Mouse (Mus musculus) liver, embryonic 14.5 days (tissue): ENCODE results near the gene Rpl29. TPM values are rescaled to one million over a fixed set of nuclear protein-coding genes. Genes with fewer than 3 reads are reported as not detected.

Experiments used
- ATAC-seq: fragments of 200-750 bp; cut with Nextera tagmentation; 2 replicates; pipeline ENCODE4 v1.8.0; 2017; ENCODE audit warnings: moderate number of reproducible peaks, mild to moderate bottlenecking, moderate library complexity; ENCODE audit not compliant: insufficient read depth
- DNase-seq, 3 experiments: peaks; one replicate each; pipeline ENCODE4 v3.0.0-alpha.2; 2012 to 2013; ENCODE audit warnings: low read depth in 3 of 3, low spot score in 3 of 3
- H3K27ac ChIP-seq: fragments of 300-500 bp; sonication (generic); 2 replicates; pipeline ENCODE4 v1.5.1; 2014; ENCODE audit warnings: moderate library complexity, mild to moderate bottlenecking, control low read depth, inconsistent platforms
- H3K27me3 ChIP-seq: fragments of 300-500 bp; sonication (generic); 2 replicates; pipeline ENCODE4 v1.6.1; 2014; ENCODE audit warnings: mild to moderate bottlenecking, low read length, moderate library complexity; ENCODE audit not compliant: control insufficient read depth, insufficient read depth
- H3K36me3 ChIP-seq: fragments of 300-500 bp; sonication (generic); replicated peaks from 2 replicates; pipeline ENCODE4 v1.6.1; 2014; ENCODE audit warnings: low read depth; ENCODE audit not compliant: control insufficient read depth, insufficient read depth
- H3K4me1 ChIP-seq, 2 experiments: fragments of 200-500 bp in 1 of 2; fragments of 300-500 bp in 1 of 2; sonication (generic) in 1 of 2; replicated peaks; 2 replicates each; pipeline ENCODE4 v1.6.1; 2012 to 2014; ENCODE audit warnings: antibody characterized with exemption in 1 of 2, inconsistent platforms in 1 of 2, low read length in 1 of 2; ENCODE audit not compliant: control insufficient read depth in 2 of 2, insufficient read depth in 2 of 2
- H3K4me2 ChIP-seq: fragments of 300-500 bp; sonication (generic); 2 replicates; pipeline ENCODE4 v1.6.1; 2014; ENCODE audit warnings: low read depth, mild to moderate bottlenecking, control low read depth, moderate library complexity
- H3K4me3 ChIP-seq, 2 experiments: fragments of 200-500 bp in 1 of 2; fragments of 300-500 bp in 1 of 2; sonication (generic) in 1 of 2; 2 replicates each; pipeline ENCODE4 v1.5.1; 2012 to 2014; ENCODE audit warnings: low read depth in 2 of 2, low read length in 2 of 2, mild to moderate bottlenecking in 2 of 2, control low read depth in 1 of 2, inconsistent platforms in 1 of 2, moderate library complexity in 1 of 2; ENCODE audit not compliant: insufficient read depth in 1 of 2
- H3K9ac ChIP-seq: fragments of 300-500 bp; sonication (generic); replicated peaks from 2 replicates; pipeline ENCODE4 v1.6.1; 2014; ENCODE audit warnings: mild to moderate bottlenecking, control low read depth, moderate library complexity
- H3K9me3 ChIP-seq: fragments of 300-500 bp; sonication (generic); 2 replicates; pipeline ENCODE4 v1.6.1; 2016; ENCODE audit warnings: low read length, mixed read lengths; ENCODE audit not compliant: control insufficient read depth
- CTCF ChIP-seq: IDR thresholded peaks from 2 replicates; pipeline ENCODE4 v1.5.1; 2016; ENCODE audit warnings: antibody characterized with exemption, low read depth, control low read depth
- EP300 ChIP-seq: IDR thresholded peaks from 2 replicates; pipeline ENCODE4 v1.6.1; 2016; ENCODE audit warnings: antibody characterized with exemption, low read depth
- WGBS: fragments of 180-500 bp; shearing (Covaris S2); extraction: QIAGEN DNeasy Blood & Tissue Kit; methylation state at CpG from one replicate; pipeline ENCODE4 v1.1.7; 2014; ENCODE audit not compliant: insufficient replicate concordance; 5-methylcytosine and 5-hydroxymethylcytosine counted together
- polyA plus RNA-seq, 2 experiments: library from polyadenylated mRNA; depleted of rRNA in 1 of 2; stranded (reverse) in 1 of 2; unstranded in 1 of 2; fragments of >200 nt; fragmentation: Nextera tagmentation in 1 of 2; extraction: Ambion mirVana in 1 of 2; gene quantifications; 2 replicates each; pipeline versions ENCODE4 v1.2.1 to v1.2.3; 2012 to 2014

Gene Rpl29
- polyA plus RNA-seq, 2 experiments, result 720 to 743 TPM

DNA sequence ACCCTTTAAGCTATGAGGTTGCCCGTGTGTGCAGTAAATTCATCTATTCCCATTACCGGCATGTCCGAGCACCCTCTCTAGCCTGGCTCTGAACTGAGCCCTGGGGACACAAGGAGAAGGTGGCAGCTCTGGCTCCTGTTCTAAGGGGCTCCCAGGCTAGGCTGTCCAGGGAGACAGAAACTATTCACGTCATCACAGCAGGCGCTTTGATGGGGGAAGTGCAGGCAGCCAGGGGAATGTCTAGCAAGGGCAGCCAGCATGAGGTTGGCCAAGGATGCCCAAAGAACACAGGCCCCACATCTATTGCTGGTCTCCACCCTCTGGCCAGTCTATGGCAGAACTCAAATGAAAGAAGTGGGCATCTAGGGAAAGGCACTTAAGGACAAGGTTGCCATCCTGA is 28.7 kb downstream of the Rpl29 start:
- no peak for ATAC-seq
- 75% methylated on average over 5 of the region's 5 CpGs for WGBS
- Histone ChIP-seq H3K4me3 (no peak overlapping the region), H3K9me3 (no peaks in the 10 kb centered on the region), H3K4me2 (no peak overlapping the region), H3K36me3 (no peaks in the 10 kb centered on the region), H3K9ac (no peak overlapping the region), H3K27ac (no peak overlapping the region), H3K4me1 (peaks cover 4 to 6% of the 10 kb centered on the region in 2 experiments), H3K27me3 (peaks cover 9% of the 10 kb centered on the region)
- no peak for DNase-seq
- no peak for TF ChIP-seq CTCF
- TF ChIP-seq EP300, result no peak

DNA sequence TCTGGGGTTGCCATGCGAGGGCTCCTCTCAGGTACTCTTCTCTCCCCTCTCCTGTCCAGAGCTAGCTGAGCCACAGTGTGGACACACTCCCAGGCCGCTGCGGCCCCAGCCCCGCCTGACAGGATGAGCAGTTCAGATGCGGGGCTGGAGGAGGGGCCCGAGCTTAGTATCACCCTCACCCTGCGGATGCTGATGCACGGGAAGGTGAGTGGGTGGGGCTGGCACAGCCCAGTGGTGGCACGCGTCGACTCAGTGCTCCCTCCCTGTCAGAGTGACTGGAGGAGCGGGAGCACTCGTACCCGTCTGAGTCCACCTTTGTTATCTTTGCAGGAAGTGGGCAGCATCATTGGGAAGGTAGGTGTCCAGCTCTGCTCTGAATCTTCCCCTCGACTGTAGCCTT is 30.7 kb downstream of the Rpl29 start:
- ATAC-seq, result no peak
- peaks cover 0 to 3% of the 10 kb centered on the region in 2 experiments; a peak in 1 of 4 replicates for H3K4me1 ChIP-seq
- no peak overlapping the region for H3K27ac ChIP-seq
- no peak overlapping the region for H3K9ac ChIP-seq
- H3K27me3 ChIP-seq, result peaks cover 8% of the 10 kb centered on the region
- 71% methylated on average over 15 of the region's 15 CpGs for WGBS
- H3K9me3 ChIP-seq, result no peaks in the 10 kb centered on the region
- no peaks in the 10 kb centered on the region for H3K36me3 ChIP-seq
- H3K4me3 ChIP-seq, result no peak overlapping the region
- TF ChIP-seq EP300 (no peak), CTCF (no peak)
- no peak for DNase-seq
- no peak overlapping the region for H3K4me2 ChIP-seq

DNA sequence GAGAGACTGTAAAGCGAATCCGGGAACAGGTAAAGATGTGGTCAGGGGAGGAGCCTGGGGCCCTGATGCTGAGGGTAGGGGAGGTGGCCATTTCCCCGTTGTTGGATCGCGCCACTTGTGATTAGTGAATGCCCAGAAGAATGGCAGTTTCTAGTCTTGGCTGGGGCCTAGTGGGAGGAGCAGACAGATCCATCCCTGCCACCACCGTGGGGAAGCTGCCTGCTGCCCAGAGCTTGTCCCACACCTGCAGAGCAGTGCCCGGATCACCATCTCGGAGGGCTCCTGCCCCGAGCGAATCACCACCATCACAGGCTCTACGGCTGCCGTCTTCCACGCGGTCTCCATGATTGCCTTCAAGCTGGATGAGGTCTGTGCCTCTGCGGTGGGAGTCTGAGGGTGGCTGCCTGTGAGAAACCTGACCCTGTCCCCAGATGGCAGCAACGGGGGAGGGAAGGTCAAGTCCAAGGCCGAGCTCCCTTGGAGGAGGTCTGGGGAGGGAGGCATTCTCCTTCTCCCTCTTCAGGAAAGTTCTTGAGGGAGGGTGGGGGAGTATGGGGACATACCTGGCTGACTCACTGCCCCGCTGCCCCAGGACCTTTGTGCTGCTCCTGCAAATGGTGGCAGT is 31.3 kb downstream of the Rpl29 start:
- WGBS, result 76% methylated on average over 18 of the region's 18 CpGs
- no peak overlapping the region for H3K4me3 ChIP-seq

DNA sequence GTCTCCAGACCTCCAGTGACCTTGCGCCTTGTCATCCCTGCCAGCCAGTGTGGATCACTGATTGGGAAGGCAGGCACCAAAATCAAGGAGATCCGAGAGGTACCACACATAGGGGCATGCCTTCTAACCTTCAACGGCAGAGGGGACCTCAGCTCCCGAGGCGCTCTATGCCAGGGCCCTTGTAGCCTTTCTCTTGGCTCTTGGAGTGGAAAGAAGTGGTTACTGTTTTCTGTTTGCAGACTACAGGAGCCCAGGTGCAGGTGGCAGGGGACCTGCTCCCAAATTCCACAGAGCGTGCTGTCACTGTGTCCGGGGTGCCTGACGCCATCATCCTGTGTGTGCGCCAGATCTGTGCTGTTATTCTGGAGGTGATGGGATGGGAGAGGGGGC is 31.8 kb downstream of the Rpl29 start:
- Histone ChIP-seq H3K9me3 (no peaks in the 10 kb centered on the region), H3K27ac (no peak overlapping the region), H3K9ac (no peak overlapping the region), H3K27me3 (peaks cover 18% of the 10 kb centered on the region), H3K36me3 (no peaks in the 10 kb centered on the region), H3K4me3 (no peak overlapping the region), H3K4me1 (no peaks in the 10 kb centered on the region), H3K4me2 (no peak overlapping the region)
- WGBS, result 76% methylated on average over 9 of the region's 9 CpGs
- TF ChIP-seq EP300, result no peak
- TF ChIP-seq CTCF, result no peak
- DNase-seq (no peak), ATAC-seq (no peak)

More for the DNA sequence above, 31.3 kb downstream of the Rpl29 start:
- no peak overlapping the region for H3K27ac ChIP-seq
- no peak overlapping the region for H3K9ac ChIP-seq
- TF ChIP-seq CTCF (no peak), EP300 (no peak)
- DNase-seq, result no peak
- no peak overlapping the region for H3K4me2 ChIP-seq
- H3K36me3 ChIP-seq, result no peaks in the 10 kb centered on the region
- peaks cover 0 to 3% of the 10 kb centered on the region in 2 experiments; a peak in 1 of 4 replicates for H3K4me1 ChIP-seq
- H3K27me3 ChIP-seq, result peaks cover 13% of the 10 kb centered on the region
- no peak for ATAC-seq
- H3K9me3 ChIP-seq, result no peaks in the 10 kb centered on the region

DNA sequence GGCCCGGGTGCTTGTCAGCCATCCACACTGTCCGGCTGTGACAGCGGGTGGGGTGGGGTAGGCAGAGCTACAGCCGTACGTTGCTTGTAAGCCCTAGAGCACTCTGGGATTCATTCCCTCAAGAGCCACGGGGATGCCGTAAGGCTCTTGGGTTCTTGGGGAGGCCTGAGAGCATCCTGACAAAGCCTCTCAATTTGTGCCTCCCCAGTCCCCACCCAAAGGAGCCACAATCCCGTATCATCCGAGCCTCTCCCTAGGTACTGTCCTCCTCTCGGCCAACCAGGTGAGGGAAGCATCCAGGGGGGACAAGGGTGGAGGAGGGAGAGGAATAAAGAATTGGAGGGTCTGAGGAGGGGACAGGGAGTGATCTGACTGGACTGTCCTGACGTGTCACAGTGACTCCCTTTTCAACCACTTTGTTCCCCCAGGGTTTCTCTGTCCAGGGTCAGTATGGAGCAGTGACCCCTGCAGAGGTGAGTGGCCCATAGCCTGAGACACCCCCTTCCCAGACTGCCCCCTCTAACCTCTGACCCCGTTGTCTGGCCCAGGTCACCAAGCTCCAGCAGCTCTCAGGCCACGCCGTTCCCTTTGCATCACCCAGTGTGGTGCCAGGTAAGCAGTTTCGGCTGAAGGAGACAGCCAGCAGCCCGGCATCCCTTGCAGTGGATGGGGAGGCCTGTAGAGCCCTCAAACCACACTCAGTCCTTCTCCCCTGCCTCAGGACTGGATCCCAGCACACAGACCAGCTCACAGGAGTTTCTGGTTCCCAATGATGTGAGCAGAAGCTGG is 32.6 kb downstream of the Rpl29 start:
- ATAC-seq, result no peak
- Histone ChIP-seq H3K27me3 (peaks cover 20% of the 10 kb centered on the region), H3K9me3 (no peaks in the 10 kb centered on the region), H3K9ac (no peak overlapping the region), H3K4me3 (no peak overlapping the region), H3K36me3 (no peaks in the 10 kb centered on the region), H3K27ac (no peak overlapping the region), H3K4me1 (no peaks in the 10 kb centered on the region), H3K4me2 (no peak overlapping the region)
- 73% methylated on average over 16 of the region's 16 CpGs for WGBS
- TF ChIP-seq CTCF (no peak), EP300 (no peak)
- no peak for DNase-seq
